Mouse (Mus musculus): ENCODE results near the gene Klk1b24.

- TF ChIP-seq CTCF (IDR thresholded peaks at IDR 0.05; ENCODE audit: insufficient read depth, low read length) (no peak), POLR2A (IDR thresholded peaks at IDR 0.05; ENCODE audit: borderline replicate concordance, extremely low read depth, low read depth, low read length) (no peak)
Observed at GRCm38 (mm10) chr7:44225076-44225475, 37.0 kb downstream of the Klk1b24 start, which contains the start of gene Klk1.
